Mouse (Mus musculus): Measurements from ENCODE around the gene Ephx4. TPM values are rescaled to one million over a fixed set of nuclear protein-coding genes. Genes with fewer than 3 reads are reported as not detected.

The Ephx4 gene
- total and polyA plus RNA-seq, 3 experiments: 0.81 TPM; not detected in 2

Other genes starting within 250 kb of the Ephx4 start
- gene Tgfbr3, start 113.1 kb upstream of the Ephx4 start, total RNA-seq (2012; rRNA removed): 0.25 and 0.30 TPM in 2 replicates
- 0.09 and 0.46 TPM in 2 replicates for gene Tgfbr3, start 113.1 kb upstream of the Ephx4 start, total RNA-seq (2014; rRNA removed)
- 0.10 and 0.13 TPM in 2 replicates for gene Tgfbr3, start 113.1 kb upstream of the Ephx4 start, polyA plus RNA-seq (2012; ENCODE audit: insufficient read length, low read depth)
- 0.71 and 0.98 TPM in 2 replicates for gene Brdt, start 71.6 kb upstream of the Ephx4 start, total RNA-seq (2012; rRNA removed)
- 0.45 and 0.59 TPM in 2 replicates for gene Brdt, start 71.6 kb upstream of the Ephx4 start, total RNA-seq (2014; rRNA removed)
- 0.56 and 1.0 TPM in 2 replicates for gene Brdt, start 71.6 kb upstream of the Ephx4 start, polyA plus RNA-seq (2012; ENCODE audit: insufficient read length, low read depth)
- gene Lpcat2b, start 28.8 kb downstream of the Ephx4 start, total RNA-seq (2012; rRNA removed): not detected in 2 replicates
- not detected in 2 replicates for gene Lpcat2b, start 28.8 kb downstream of the Ephx4 start, total RNA-seq (2014; rRNA removed)
- not detected in 2 replicates for gene Lpcat2b, start 28.8 kb downstream of the Ephx4 start, polyA plus RNA-seq (2012; ENCODE audit: insufficient read length, low read depth)
- 4.8 and 5.9 TPM in 2 replicates for gene Btbd8, start 35.3 kb downstream of the Ephx4 start, total RNA-seq (2012; rRNA removed)
- 5.1 TPM in 2 replicates for gene Btbd8, start 35.3 kb downstream of the Ephx4 start, total RNA-seq (2014; rRNA removed)
- gene Btbd8, start 35.3 kb downstream of the Ephx4 start, polyA plus RNA-seq (2012; ENCODE audit: insufficient read length, low read depth): 3.9 and 5.2 TPM in 2 replicates
- gene Gm42669, start 104.9 kb downstream of the Ephx4 start, total RNA-seq (2012; rRNA removed): 0.17 TPM in 2 replicates
- gene Gm42669, start 104.9 kb downstream of the Ephx4 start, total RNA-seq (2014; rRNA removed): not detected in 2 replicates
- gene Gm42669, start 104.9 kb downstream of the Ephx4 start, polyA plus RNA-seq (2012; ENCODE audit: insufficient read length, low read depth): 0.95 and 1.0 TPM in 2 replicates
- 0.04 TPM in 1 of 2 replicates, not detected in the other for gene 1700028K03Rik, start 132.0 kb downstream of the Ephx4 start, total RNA-seq (2012; rRNA removed)
- not detected in 2 replicates for gene 1700028K03Rik, start 132.0 kb downstream of the Ephx4 start, total RNA-seq (2014; rRNA removed)
- not detected in 2 replicates for gene 1700028K03Rik, start 132.0 kb downstream of the Ephx4 start, polyA plus RNA-seq (2012; ENCODE audit: insufficient read length, low read depth)
- 24.3 and 27.0 TPM in 2 replicates for gene Rpap2, start 194.6 kb downstream of the Ephx4 start, total RNA-seq (2012; rRNA removed)
- 38.1 and 42.7 TPM in 2 replicates for gene Rpap2, start 194.6 kb downstream of the Ephx4 start, total RNA-seq (2014; rRNA removed)
- gene Rpap2, start 194.6 kb downstream of the Ephx4 start, polyA plus RNA-seq (2012; ENCODE audit: insufficient read length, low read depth): 28.3 and 31.0 TPM in 2 replicates
- gene Glmn, start 195.2 kb downstream of the Ephx4 start, total RNA-seq (2012; rRNA removed): 11.6 and 16.9 TPM in 2 replicates
- gene Glmn, start 195.2 kb downstream of the Ephx4 start, total RNA-seq (2014; rRNA removed): 28.2 and 32.2 TPM in 2 replicates
- 25.1 and 29.1 TPM in 2 replicates for gene Glmn, start 195.2 kb downstream of the Ephx4 start, polyA plus RNA-seq (2012; ENCODE audit: insufficient read length, low read depth)

Measured in CH12.LX (cell line).